Mouse (Mus musculus) forebrain, embryonic 15.5 days (tissue): Measurements from ENCODE around the gene Olfr646. TPM values are rescaled to one million over a fixed set of nuclear protein-coding genes. Genes with fewer than 3 reads are reported as not detected.

Source experiments
- polyA plus RNA-seq: library from polyadenylated mRNA; unstranded; fragments of >200 nt; fragmentation: Nextera tagmentation; extraction: Ambion mirVana; gene quantifications from 2 replicates; pipeline ENCODE4 v1.2.1, GENCODE M21; 2015

The Olfr646 gene
- polyA plus RNA-seq, 1 experiment from 2014 or later, result not detected

Other genes with a start within 250 kb of the Olfr646 start
- not detected in 2 replicates for gene Olfr66, start 218.6 kb upstream of the Olfr646 start, polyA plus RNA-seq
- gene Olfr64, start 210.4 kb upstream of the Olfr646 start, polyA plus RNA-seq, result not detected in 2 replicates
- gene Olfr65, start 201.4 kb upstream of the Olfr646 start, polyA plus RNA-seq, result not detected in 2 replicates
- gene Olfr631, start 176.0 kb upstream of the Olfr646 start, polyA plus RNA-seq, result not detected in 2 replicates
- not detected in 2 replicates for gene Olfr632, start 170.5 kb upstream of the Olfr646 start, polyA plus RNA-seq
- gene Olfr633, start 160.4 kb upstream of the Olfr646 start, polyA plus RNA-seq, result not detected in 2 replicates
- gene Olfr635, start 133.7 kb upstream of the Olfr646 start, polyA plus RNA-seq, result not detected in 2 replicates
- not detected in 2 replicates for gene Olfr638, start 106.1 kb upstream of the Olfr646 start, polyA plus RNA-seq
- not detected in 2 replicates for gene Olfr639, start 87.6 kb upstream of the Olfr646 start, polyA plus RNA-seq
- not detected in 2 replicates for gene Olfr640, start 79.3 kb upstream of the Olfr646 start, polyA plus RNA-seq
- not detected in 2 replicates for gene Olfr641, start 69.4 kb upstream of the Olfr646 start, polyA plus RNA-seq
- gene Olfr642, start 52.2 kb upstream of the Olfr646 start, polyA plus RNA-seq, result not detected in 2 replicates
- gene 4930516K23Rik, start 43.4 kb upstream of the Olfr646 start, polyA plus RNA-seq, result not detected in 2 replicates
- gene Olfr644, start 33.0 kb upstream of the Olfr646 start, polyA plus RNA-seq, result not detected in 2 replicates
- not detected in 2 replicates for gene Olfr645, start 19.4 kb upstream of the Olfr646 start, polyA plus RNA-seq
- not detected in 2 replicates for gene Ubqln5, start 25.0 kb downstream of the Olfr646 start, polyA plus RNA-seq
- not detected in 2 replicates for gene Olfr643, start 32.5 kb downstream of the Olfr646 start, polyA plus RNA-seq
- gene Ubqln3, start 38.4 kb downstream of the Olfr646 start, polyA plus RNA-seq, result not detected in 2 replicates
- gene Ubqlnl, start 45.7 kb downstream of the Olfr646 start, polyA plus RNA-seq, result not detected in 2 replicates
- gene Olfm5, start 60.0 kb downstream of the Olfr646 start, polyA plus RNA-seq, result not detected in 2 replicates
- gene Olfr648, start 78.5 kb downstream of the Olfr646 start, polyA plus RNA-seq, result 0.33 and 0.47 TPM in 2 replicates
- not detected in 2 replicates for gene Olfr649, start 91.1 kb downstream of the Olfr646 start, polyA plus RNA-seq
- gene Trim6, start 113.9 kb downstream of the Olfr646 start, polyA plus RNA-seq, result 0.24 and 0.34 TPM in 2 replicates
- 0.46 and 0.62 TPM in 2 replicates for gene Trim34a, start 139.6 kb downstream of the Olfr646 start, polyA plus RNA-seq
- 0.09 and 0.13 TPM in 2 replicates for gene Trim5, start 183.2 kb downstream of the Olfr646 start, polyA plus RNA-seq
- 1.2 and 2.0 TPM in 2 replicates for gene Trim12a, start 210.6 kb downstream of the Olfr646 start, polyA plus RNA-seq
- gene Trim34b, start 224.6 kb downstream of the Olfr646 start, polyA plus RNA-seq, result not detected in 2 replicates
- 0.80 and 0.98 TPM in 2 replicates for gene Trim12c, start 248.5 kb downstream of the Olfr646 start, polyA plus RNA-seq